Mouse (Mus musculus) heart, embryonic 11.5 days (tissue): ENCODE measurements around the gene Cbarp. TPM values are rescaled to one million over a fixed set of nuclear protein-coding genes. Genes with fewer than 3 reads are reported as not detected.

ENCODE experiments used
- ATAC-seq: fragments of 200-750 bp; cut with Nextera tagmentation; replicated peaks from 2 replicates; pipeline ENCODE4 v1.8.0; 2017; ENCODE audit warnings: moderate library complexity; ENCODE audit not compliant: insufficient number of reproducible peaks, low FRiP score, low TSS enrichment
- H3K27ac ChIP-seq: fragments of 300-500 bp; sonication (generic); 2 replicates; pipeline ENCODE4 v1.5.1; 2014; ENCODE audit warnings: mild to moderate bottlenecking, low read depth, low read length
- H3K27me3 ChIP-seq: fragments of 300-500 bp; sonication (generic); 2 replicates; pipeline ENCODE4 v1.6.1; 2014; ENCODE audit warnings: mild to moderate bottlenecking, low read length, mixed read lengths; ENCODE audit not compliant: control insufficient read depth, insufficient read depth
- H3K36me3 ChIP-seq: fragments of 300-500 bp; sonication (generic); 2 replicates; pipeline ENCODE4 v1.6.1; 2014; ENCODE audit warnings: mild to moderate bottlenecking, low read length, moderate library complexity, mixed read lengths; ENCODE audit not compliant: control insufficient read depth, insufficient read depth
- H3K4me1 ChIP-seq: fragments of 300-500 bp; sonication (generic); 2 replicates; pipeline ENCODE4 v1.6.1; 2014; ENCODE audit warnings: low read length; ENCODE audit not compliant: control insufficient read depth, insufficient read depth
- H3K4me2 ChIP-seq: fragments of 300-500 bp; sonication (generic); 2 replicates; pipeline ENCODE4 v1.6.1; 2014; ENCODE audit warnings: mild to moderate bottlenecking, moderate library complexity
- H3K4me3 ChIP-seq: fragments of 300-500 bp; sonication (generic); 2 replicates; pipeline ENCODE4 v1.5.1; 2014; ENCODE audit warnings: low read depth, low read length
- H3K9ac ChIP-seq: fragments of 300-500 bp; sonication (generic); 2 replicates; pipeline ENCODE4 v1.6.1; 2014; ENCODE audit warnings: mild to moderate bottlenecking, low read depth, low read length, moderate library complexity
- H3K9me3 ChIP-seq: fragments of 300-500 bp; sonication (generic); replicated peaks from 2 replicates; pipeline ENCODE4 v1.6.1; 2016; ENCODE audit warnings: low read length; ENCODE audit not compliant: control insufficient read depth
- WGBS: fragments of 180-500 bp; shearing (Covaris S2); extraction: QIAGEN DNeasy Blood & Tissue Kit; methylation state at CpG from one replicate; pipeline ENCODE4 v1.1.7; 2014; ENCODE audit not compliant: insufficient replicate concordance; 5-methylcytosine and 5-hydroxymethylcytosine counted together
- polyA plus RNA-seq: library from polyadenylated mRNA; unstranded; fragments of >200 nt; fragmentation: Nextera tagmentation; extraction: Ambion mirVana; gene quantifications from 2 replicates; pipeline ENCODE4 v1.2.1, GENCODE M21; 2014

Cbarp gene
- polyA plus RNA-seq, 1 experiment from 2014 or later, result 2.7 TPM

DNA sequence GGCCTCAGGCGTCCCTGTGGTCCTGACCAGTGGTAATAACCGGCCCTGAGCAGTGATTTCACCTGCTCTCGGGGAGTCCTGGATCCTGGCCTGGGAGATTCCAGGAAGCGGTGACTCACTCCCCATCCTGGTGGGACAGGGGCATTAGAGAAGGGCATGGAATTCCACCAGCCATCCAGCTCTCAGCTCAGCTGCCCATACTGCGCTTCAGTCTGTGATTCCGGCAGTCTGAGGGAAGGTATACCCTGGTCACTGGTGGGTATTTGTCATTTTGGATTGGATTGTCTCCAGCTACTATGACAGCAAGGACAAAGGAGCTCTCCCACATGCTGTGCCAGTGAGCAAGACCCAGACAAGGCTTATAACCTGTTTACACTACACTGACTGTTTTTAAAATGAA lies 33.0 kb downstream of the Cbarp start:
- no peak overlapping the region for H3K9ac ChIP-seq
- H3K27me3 ChIP-seq, result no peaks in the 10 kb centered on the region
- H3K9me3 ChIP-seq, result no peaks in the 10 kb centered on the region
- H3K4me1 ChIP-seq, result peaks cover 5% of the 10 kb centered on the region; the same call in 1 of the 2 replicates
- no peak overlapping the region for H3K4me2 ChIP-seq
- 60% methylated on average over 6 of the region's 6 CpGs for WGBS
- no peak overlapping the region for H3K27ac ChIP-seq
- ATAC-seq, result no peak
- no peaks in the 10 kb centered on the region for H3K36me3 ChIP-seq
- H3K4me3 ChIP-seq, result no peak overlapping the region

DNA sequence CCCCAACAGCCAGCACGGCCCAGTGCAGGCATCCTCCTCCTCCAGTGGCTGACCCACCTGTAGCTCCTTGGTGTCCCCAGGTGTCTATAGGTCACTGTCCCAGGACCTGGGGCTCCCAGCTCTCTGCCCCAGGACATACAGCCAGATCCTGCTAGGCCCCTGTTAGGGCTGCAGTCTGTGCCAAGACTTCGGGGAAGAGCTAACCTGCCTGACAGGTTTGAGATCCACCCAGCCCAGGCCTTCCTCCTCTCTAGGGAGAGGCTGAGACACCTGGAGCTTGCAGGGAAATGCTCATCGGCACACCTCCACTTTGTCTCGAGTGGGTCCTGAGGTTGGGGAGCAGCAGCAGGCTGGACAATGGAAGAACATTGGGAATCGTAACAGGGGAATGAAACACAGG lies 34.7 kb downstream of the Cbarp start:
- Histone ChIP-seq H3K27ac (no peak overlapping the region), H3K9ac (no peak overlapping the region), H3K4me3 (no peak overlapping the region), H3K36me3 (no peaks in the 10 kb centered on the region), H3K4me1 (peaks cover 16% of the 10 kb centered on the region), H3K4me2 (no peak overlapping the region), H3K9me3 (no peaks in the 10 kb centered on the region), H3K27me3 (no peaks in the 10 kb centered on the region)
- WGBS, result 71% methylated on average over 5 of the region's 5 CpGs
- no peak for ATAC-seq

DNA sequence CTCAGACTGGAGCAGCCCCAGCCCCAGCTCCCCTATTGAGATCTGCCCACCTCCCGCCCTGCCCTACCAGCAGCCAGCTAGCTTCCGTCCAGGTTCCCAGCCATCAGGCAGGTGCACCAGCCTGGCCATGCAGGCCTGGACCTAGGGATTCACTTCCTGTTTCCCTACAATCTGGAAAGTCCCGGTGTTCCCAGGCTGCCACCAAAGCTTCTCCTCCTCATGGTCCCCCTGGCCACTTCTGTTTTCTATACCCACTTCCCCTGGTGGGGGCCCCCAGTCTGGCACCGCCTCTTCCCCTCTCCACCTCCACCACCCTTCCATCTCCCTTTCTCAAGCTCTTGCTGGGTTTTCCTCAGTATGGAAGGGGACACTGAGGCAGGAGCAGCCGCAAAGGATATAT lies 35.2 kb downstream of the Cbarp start, which contains the start of gene Sbno2:
Gene Sbno2 (minus strand): TSS at position 112 of the 400 bp plus-strand sequence.
- no peak for ATAC-seq
- Histone ChIP-seq H3K4me2 (no peak within 1 kb of the TSS), H3K36me3 (no peaks in the 10 kb centered on the region), H3K9ac (no peak within 1 kb of the TSS), H3K4me3 (no peak within 1 kb of the TSS), H3K9me3 (no peaks in the 10 kb centered on the region), H3K27me3 (no peaks in the 10 kb centered on the region), H3K4me1 (peaks cover 19% of the 10 kb centered on the region), H3K27ac (no peak within 1 kb of the TSS)
- 62% methylated on average over 5 of the region's 5 CpGs for WGBS

DNA sequence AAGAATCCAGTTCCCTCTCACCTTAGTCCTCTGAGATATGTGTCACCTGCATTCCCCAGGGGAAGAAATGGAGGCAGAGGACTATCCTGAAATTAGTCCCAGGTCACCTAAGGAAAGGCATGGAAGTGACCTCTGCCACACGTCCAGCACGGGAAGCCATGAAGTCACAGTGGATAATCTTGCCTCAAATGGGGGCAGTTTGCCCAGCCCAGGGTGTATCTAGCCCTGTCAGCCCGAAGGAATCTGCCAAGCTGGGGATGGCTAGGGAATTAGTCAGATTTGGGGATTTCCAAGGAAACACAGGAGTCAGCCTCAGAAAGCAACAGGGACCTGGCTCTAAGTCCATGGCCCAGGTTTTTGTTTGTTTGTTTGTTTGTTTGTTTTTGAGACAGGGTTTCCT lies 36.5 kb downstream of the Cbarp start:
- no peak for ATAC-seq
- 71% methylated on average over 3 of the region's 3 CpGs for WGBS
- H3K9me3 ChIP-seq, result no peaks in the 10 kb centered on the region

GRCm38 (mm10) chr10:80103032-80103431 lies 37.6 kb downstream of the Cbarp start:
- Histone ChIP-seq H3K27me3 (no peaks in the 10 kb centered on the region), H3K36me3 (no peaks in the 10 kb centered on the region), H3K9ac (peak overlapping the region; percentile 98), H3K4me3 (no peak overlapping the region), H3K4me2 (peak overlapping the region; percentile 94), H3K4me1 (peaks cover 40% of the 10 kb centered on the region), H3K27ac (peak overlapping the region; percentile 82), H3K9me3 (no peaks in the 10 kb centered on the region)
- whole genome bisulfite sequencing, result 70% methylated on average over 2 of the region's 2 CpGs
- no peak for ATAC-seq

More for the DNA sequence above, 36.5 kb downstream of the Cbarp start:
- no peaks in the 10 kb centered on the region for H3K27me3 ChIP-seq
- H3K9ac ChIP-seq, result no peak overlapping the region
- no peak overlapping the region for H3K4me3 ChIP-seq
- H3K4me1 ChIP-seq, result peaks cover 29% of the 10 kb centered on the region
- no peaks in the 10 kb centered on the region for H3K36me3 ChIP-seq
- H3K4me2 ChIP-seq, result no peak overlapping the region
- no peak overlapping the region for H3K27ac ChIP-seq

DNA sequence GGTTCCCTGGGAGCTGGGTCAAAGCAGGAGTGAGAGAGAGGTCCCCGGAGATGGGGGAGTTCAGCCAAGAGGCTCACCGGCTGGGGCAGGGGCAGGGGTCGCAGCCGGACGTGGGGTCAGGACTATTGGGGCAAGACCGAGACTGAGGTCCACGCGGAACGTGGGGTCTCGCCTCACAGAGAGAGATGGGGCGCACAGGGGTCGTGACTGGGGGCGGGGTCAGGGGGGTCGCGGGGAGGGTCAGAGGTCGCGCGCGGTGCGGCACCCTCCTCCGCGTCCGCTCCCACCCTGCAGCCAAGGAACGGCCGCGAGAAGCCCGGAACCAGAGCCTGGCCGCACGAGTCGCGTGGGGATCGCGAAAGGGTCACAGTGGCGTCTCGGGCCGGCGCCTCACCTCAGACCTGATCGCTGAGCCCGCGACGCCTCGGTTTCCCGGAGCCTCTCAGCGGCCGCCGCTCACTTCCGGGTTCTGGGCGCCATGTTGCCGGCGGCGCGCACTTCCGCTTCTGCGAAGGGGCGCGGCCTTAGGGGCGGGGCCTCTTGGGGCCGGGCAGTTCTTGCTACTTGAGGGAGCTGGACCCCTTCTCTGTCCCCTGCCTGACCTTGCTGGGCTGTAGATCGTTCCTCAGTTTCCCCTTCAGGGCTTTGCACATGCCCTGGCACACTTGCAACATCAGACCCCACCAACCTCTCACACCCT lies 38.3 kb downstream of the Cbarp start:
- H3K9ac ChIP-seq, result peak overlapping the region; percentile 98
- no peaks in the 10 kb centered on the region for H3K9me3 ChIP-seq
- H3K4me2 ChIP-seq, result peak overlapping the region; percentile 94
- peak overlapping the region; percentile 95 for H3K4me3 ChIP-seq
- under 1% methylated on average over 54 of the region's 59 CpGs for WGBS
- H3K27me3 ChIP-seq, result no peaks in the 10 kb centered on the region
- H3K4me1 ChIP-seq, result peaks cover 47% of the 10 kb centered on the region
- ATAC-seq, result peak; percentile 78
- peak overlapping the region; percentile 82 for H3K27ac ChIP-seq
- no peaks in the 10 kb centered on the region for H3K36me3 ChIP-seq

DNA sequence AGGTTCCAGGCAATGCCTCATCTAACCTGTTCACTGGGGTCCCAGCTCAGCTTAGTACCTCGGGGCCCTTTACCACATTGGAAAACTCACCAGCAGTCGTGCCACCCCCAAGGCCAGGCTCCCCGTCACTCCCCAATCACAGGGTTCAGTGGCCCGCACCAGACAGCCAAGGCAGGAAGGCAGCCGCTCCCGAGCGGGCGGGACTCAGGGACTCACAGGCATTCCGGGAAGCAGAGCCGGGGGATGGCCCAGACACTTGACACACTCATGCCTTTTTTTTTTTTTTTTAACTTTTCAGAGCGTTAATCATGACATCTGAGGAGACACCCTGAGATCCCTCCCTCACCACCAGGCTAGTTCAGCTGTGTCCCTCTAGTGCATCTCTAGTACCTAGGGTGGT lies 39.7 kb downstream of the Cbarp start:
- WGBS, result 44% methylated on average over 11 of the region's 11 CpGs
- Histone ChIP-seq H3K4me1 (peaks cover 58% of the 10 kb centered on the region), H3K9ac (peak overlapping the region; percentile 98)

DNA sequence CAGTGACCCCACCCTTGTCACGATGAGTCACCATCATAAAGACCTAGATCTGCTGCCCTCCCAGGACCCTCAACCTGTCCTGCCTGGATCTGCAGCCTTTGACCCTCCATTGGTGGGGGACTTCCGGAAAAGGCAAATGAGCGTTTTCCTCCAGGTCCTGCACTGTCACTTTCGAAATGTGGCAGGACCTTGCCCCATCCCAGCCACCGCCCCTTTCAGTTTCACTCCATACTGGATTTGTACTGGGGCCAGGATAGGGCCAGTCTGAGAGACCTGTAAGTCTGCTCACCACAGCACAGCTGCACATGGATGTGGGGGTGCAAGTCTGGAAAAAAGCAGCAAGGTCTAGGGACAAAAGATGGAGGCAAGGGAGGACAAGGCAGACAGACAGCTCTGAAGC lies 42.0 kb downstream of the Cbarp start:
- no peak overlapping the region for H3K4me2 ChIP-seq
- H3K9me3 ChIP-seq, result no peaks in the 10 kb centered on the region
- no peaks in the 10 kb centered on the region for H3K36me3 ChIP-seq
- no peak for ATAC-seq
- no peak overlapping the region for H3K9ac ChIP-seq
- no peak overlapping the region for H3K4me3 ChIP-seq
- WGBS, result 77% methylated on average over 5 of the region's 5 CpGs
- H3K27ac ChIP-seq, result no peak overlapping the region
- H3K27me3 ChIP-seq, result no peaks in the 10 kb centered on the region
- H3K4me1 ChIP-seq, result peaks cover 68% of the 10 kb centered on the region

More for the DNA sequence above, 39.7 kb downstream of the Cbarp start:
- H3K36me3 ChIP-seq, result no peaks in the 10 kb centered on the region
- no peaks in the 10 kb centered on the region for H3K27me3 ChIP-seq
- H3K27ac ChIP-seq, result no peak overlapping the region
- no peaks in the 10 kb centered on the region for H3K9me3 ChIP-seq
- ATAC-seq, result no peak
- H3K4me2 ChIP-seq, result peak overlapping the region; percentile 94
- H3K4me3 ChIP-seq, result peak overlapping the region; percentile 95; the same call in 1 of the 2 replicates

DNA sequence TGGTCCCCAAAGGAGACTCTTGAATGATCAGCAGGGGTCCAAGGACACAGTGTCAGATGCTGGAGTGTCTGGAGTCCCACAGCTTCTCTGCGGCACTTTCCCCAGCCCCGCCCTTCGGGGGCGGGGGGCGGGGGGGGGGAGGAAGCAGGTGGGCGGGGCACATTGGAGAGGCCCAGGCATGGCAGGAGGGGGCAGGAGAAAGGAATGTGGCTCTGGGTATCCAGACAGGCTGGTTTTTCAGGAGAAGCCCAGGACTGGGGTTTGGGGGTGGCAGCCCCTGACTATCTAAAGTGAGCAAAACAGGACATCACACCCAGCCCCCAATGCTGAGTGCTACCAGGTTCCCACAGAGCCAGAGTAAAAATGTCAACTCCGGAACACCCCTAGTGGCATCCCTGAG lies 43.4 kb downstream of the Cbarp start:
- H3K9ac ChIP-seq, result no peak overlapping the region
- H3K27me3 ChIP-seq, result no peaks in the 10 kb centered on the region
- 14% methylated on average over 5 of the region's 7 CpGs for WGBS
- no peaks in the 10 kb centered on the region for H3K9me3 ChIP-seq
- peaks cover 65% of the 10 kb centered on the region for H3K4me1 ChIP-seq
- H3K27ac ChIP-seq, result peak overlapping the region; percentile 30; the same call in 1 of the 2 replicates
- H3K4me2 ChIP-seq, result peak overlapping the region; percentile 40
- H3K36me3 ChIP-seq, result no peaks in the 10 kb centered on the region
- no peak overlapping the region for H3K4me3 ChIP-seq
- ATAC-seq, result 0 out of 2 replicates have a peak, but pooled peaks have one; percentile 8
